Mouse (Mus musculus) kidney, embryonic 16.5 days (tissue): Measurements from ENCODE around the gene Ifit1. TPM values are rescaled to one million over a fixed set of nuclear protein-coding genes. Genes with fewer than 3 reads are reported as not detected.

Experiments
- ATAC-seq: fragments of 200-750 bp; cut with Nextera tagmentation; 2 replicates; pipeline ENCODE4 v1.8.0; 2017; ENCODE audit warnings: moderate TSS enrichment; ENCODE audit not compliant: low FRiP score, low TSS enrichment
- H3K27ac ChIP-seq: fragments of 300-500 bp; sonication (generic); 2 replicates; pipeline ENCODE4 v1.5.1; 2014; ENCODE audit warnings: low read length
- H3K27me3 ChIP-seq: fragments of 300-500 bp; sonication (generic); 2 replicates; pipeline ENCODE4 v1.6.1; 2014; ENCODE audit warnings: low read length, control low read depth, mixed read lengths; ENCODE audit not compliant: insufficient read depth
- H3K36me3 ChIP-seq: fragments of 300-500 bp; sonication (generic); 2 replicates; pipeline ENCODE4 v1.6.1; 2014; ENCODE audit warnings: low read length, control low read depth, mixed read lengths; ENCODE audit not compliant: insufficient read depth
- H3K4me1 ChIP-seq: fragments of 300-500 bp; sonication (generic); 2 replicates; pipeline ENCODE4 v1.6.1; 2014; ENCODE audit warnings: low read length, control low read depth, mixed read lengths; ENCODE audit not compliant: insufficient read depth
- H3K4me2 ChIP-seq: fragments of 300-500 bp; sonication (generic); replicated peaks from 2 replicates; pipeline ENCODE4 v1.6.1; 2014; ENCODE audit warnings: low read depth, low read length
- H3K4me3 ChIP-seq: fragments of 300-500 bp; sonication (generic); 2 replicates; pipeline ENCODE4 v1.5.1; 2014; ENCODE audit warnings: mild to moderate bottlenecking, low read length
- H3K9ac ChIP-seq: fragments of 300-500 bp; sonication (generic); replicated peaks from 2 replicates; pipeline ENCODE4 v1.6.1; 2014; ENCODE audit warnings: low read length
- H3K9me3 ChIP-seq: fragments of 300-500 bp; sonication (generic); 2 replicates; pipeline ENCODE4 v1.6.1; 2016; ENCODE audit warnings: low read length, control low read depth
- whole genome bisulfite sequencing: fragments of 180-500 bp; shearing (Covaris S2); extraction: QIAGEN DNeasy Blood & Tissue Kit; methylation state at CpG from one replicate; pipeline ENCODE4 v1.1.7; 2014; 5-methylcytosine and 5-hydroxymethylcytosine counted together
- polyA plus RNA-seq: library from polyadenylated mRNA; unstranded; fragments of >200 nt; fragmentation: Nextera tagmentation; extraction: Ambion mirVana; gene quantifications from 2 replicates; pipeline ENCODE4 v1.2.1, GENCODE M21; 2015

The Ifit1 gene
- polyA plus RNA-seq, 1 experiment from 2014 or later, result 0.51 TPM

- no peaks in the 10 kb centered on the region for H3K9me3 ChIP-seq
- no peaks in the 10 kb centered on the region for H3K4me1 ChIP-seq
- no peak overlapping the region for H3K4me2 ChIP-seq
- 87% methylated on average over 3 of the region's 3 CpGs for WGBS
- no peaks in the 10 kb centered on the region for H3K36me3 ChIP-seq
- no peaks in the 10 kb centered on the region for H3K27me3 ChIP-seq
- H3K9ac ChIP-seq, result no peak overlapping the region
- no peak overlapping the region for H3K27ac ChIP-seq
- H3K4me3 ChIP-seq, result no peak overlapping the region
- no peak for ATAC-seq
These were observed 9.6 kb downstream of the Ifit1 start for GRCm38 (mm10) chr19:34650276-34650675.

- ATAC-seq, result no peak
- Histone ChIP-seq H3K4me3 (no peak overlapping the region), H3K9ac (no peak overlapping the region), H3K4me2 (no peak overlapping the region), H3K27ac (no peak overlapping the region), H3K4me1 (no peaks in the 10 kb centered on the region), H3K27me3 (no peaks in the 10 kb centered on the region), H3K9me3 (no peaks in the 10 kb centered on the region), H3K36me3 (no peaks in the 10 kb centered on the region)
- WGBS, result 73% methylated on average over 6 of the region's 6 CpGs
These were observed 10.3 kb downstream of the Ifit1 start for GRCm38 (mm10) chr19:34650997-34651396.

GRCm38 (mm10) chr19:34655227-34655805, 14.6 kb downstream of the Ifit1 start:
- Histone ChIP-seq H3K27ac (no peak overlapping the region), H3K9me3 (no peaks in the 10 kb centered on the region), H3K27me3 (no peaks in the 10 kb centered on the region), H3K4me2 (no peak overlapping the region), H3K4me3 (no peak overlapping the region), H3K4me1 (no peaks in the 10 kb centered on the region), H3K36me3 (no peaks in the 10 kb centered on the region), H3K9ac (no peak overlapping the region)
- WGBS, result 82% methylated on average over 10 of the region's 10 CpGs
- no peak for ATAC-seq

GRCm38 (mm10) chr19:34656511-34657298, 16.0 kb downstream of the Ifit1 start:
- no peak overlapping the region for H3K4me2 ChIP-seq
- WGBS, result 28% methylated on average over 2 of the region's 2 CpGs
- H3K4me1 ChIP-seq, result no peaks in the 10 kb centered on the region
- H3K27me3 ChIP-seq, result no peaks in the 10 kb centered on the region
- no peaks in the 10 kb centered on the region for H3K36me3 ChIP-seq
- H3K4me3 ChIP-seq, result no peak overlapping the region
- no peak overlapping the region for H3K27ac ChIP-seq
- no peak for ATAC-seq
- no peaks in the 10 kb centered on the region for H3K9me3 ChIP-seq
- no peak overlapping the region for H3K9ac ChIP-seq

- Histone ChIP-seq H3K4me3 (peak overlapping the region; percentile 36), H3K36me3 (no peaks in the 10 kb centered on the region), H3K9me3 (no peaks in the 10 kb centered on the region), H3K27ac (no peak overlapping the region), H3K27me3 (no peaks in the 10 kb centered on the region), H3K4me1 (no peaks in the 10 kb centered on the region), H3K4me2 (peak overlapping the region; percentile 51), H3K9ac (no peak overlapping the region)
- 17% methylated on average over 13 of the region's 13 CpGs for WGBS
- peak; percentile 95 for ATAC-seq
These were observed 21.4 kb downstream of the Ifit1 start for GRCm38 (mm10) chr19:34662067-34662507.

GRCm38 (mm10) chr19:34662740-34663139, 22.1 kb downstream of the Ifit1 start:
- ATAC-seq, result 0 out of 2 replicates have a peak, but pooled peaks have one; percentile 52
- no peak overlapping the region for H3K27ac ChIP-seq

GRCm38 (mm10) chr19:34666127-34666526, 25.5 kb downstream of the Ifit1 start:
- no peak for ATAC-seq
- Histone ChIP-seq H3K36me3 (no peaks in the 10 kb centered on the region), H3K27me3 (no peaks in the 10 kb centered on the region), H3K9me3 (no peaks in the 10 kb centered on the region), H3K4me2 (no peak overlapping the region), H3K4me3 (no peak overlapping the region), H3K27ac (no peak overlapping the region), H3K9ac (no peak overlapping the region), H3K4me1 (no peaks in the 10 kb centered on the region)
- WGBS, result 0% methylated on average over 5 of the region's 5 CpGs

More at GRCm38 (mm10) chr19:34662740-34663139, 22.1 kb downstream of the Ifit1 start:
- no peaks in the 10 kb centered on the region for H3K4me1 ChIP-seq
- H3K9ac ChIP-seq, result no peak overlapping the region
- H3K36me3 ChIP-seq, result no peaks in the 10 kb centered on the region
- peak overlapping the region; percentile 51 for H3K4me2 ChIP-seq
- no peak overlapping the region for H3K4me3 ChIP-seq
- no peaks in the 10 kb centered on the region for H3K27me3 ChIP-seq
- WGBS, result 42% methylated on average over 5 of the region's 5 CpGs
- no peaks in the 10 kb centered on the region for H3K9me3 ChIP-seq

- no peaks in the 10 kb centered on the region for H3K4me1 ChIP-seq
- WGBS, result 49% methylated on average over 7 of the region's 7 CpGs
These were observed 32.8 kb downstream of the Ifit1 start for GRCm38 (mm10) chr19:34673476-34673875.

GRCm38 (mm10) chr19:34678428-34678827, 37.8 kb downstream of the Ifit1 start:
- H3K4me2 ChIP-seq, result no peak overlapping the region
- no peaks in the 10 kb centered on the region for H3K36me3 ChIP-seq
- no peaks in the 10 kb centered on the region for H3K27me3 ChIP-seq
- H3K9ac ChIP-seq, result no peak overlapping the region
- no peak overlapping the region for H3K4me3 ChIP-seq
- WGBS, result 89% methylated on average over 4 of the region's 4 CpGs
- no peaks in the 10 kb centered on the region for H3K4me1 ChIP-seq
- no peak overlapping the region for H3K27ac ChIP-seq
- no peak for ATAC-seq
- H3K9me3 ChIP-seq, result no peaks in the 10 kb centered on the region

More at GRCm38 (mm10) chr19:34673476-34673875, 32.8 kb downstream of the Ifit1 start:
- ATAC-seq, result no peak; the same call in 1 of the 2 replicates
- H3K9me3 ChIP-seq, result no peaks in the 10 kb centered on the region
- H3K9ac ChIP-seq, result no peak overlapping the region
- no peak overlapping the region for H3K27ac ChIP-seq
- no peaks in the 10 kb centered on the region for H3K36me3 ChIP-seq
- H3K27me3 ChIP-seq, result no peaks in the 10 kb centered on the region
- no peak overlapping the region for H3K4me2 ChIP-seq
- no peak overlapping the region for H3K4me3 ChIP-seq

- H3K36me3 ChIP-seq, result no peaks in the 10 kb centered on the region
- H3K4me1 ChIP-seq, result no peaks in the 10 kb centered on the region
- no peak overlapping the region for H3K9ac ChIP-seq
- no peaks in the 10 kb centered on the region for H3K9me3 ChIP-seq
- ATAC-seq, result no peak
- WGBS, result 64% methylated on average over 1 of the region's 1 CpGs
- no peak overlapping the region for H3K4me3 ChIP-seq
- no peaks in the 10 kb centered on the region for H3K27me3 ChIP-seq
- no peak overlapping the region for H3K4me2 ChIP-seq
- no peak overlapping the region for H3K27ac ChIP-seq
These were observed 44.2 kb downstream of the Ifit1 start for GRCm38 (mm10) chr19:34684857-34685256.
